ENCODE assay signal across 10 mouse cellular contexts in genomic region chr7:4165286-4165685, GRCm38 (mm10). TPM values are rescaled to one million over a fixed set of nuclear protein-coding genes. Genes with fewer than 3 reads are reported as not detected.
DNase-seq lines count a peak whose midpoint lies in the region; ATAC-seq and TF ChIP-seq lines count a peak whose summit lies in the region.
"Had no signal": no experiment of that assay in that cellular context is flagged by ENCODE, and none has a peak within 500 bp of the region (broad histone marks: within the 10 kb centered on the region; RNA-seq: fewer than 3 reads in every experiment).

No protein-coding gene starts in this region.

- ATAC-seq in embryonic facial prominence, embryonic 13.5 days (ENCODE audit: insufficient number of reproducible peaks, insufficient read depth, low FRiP score, low TSS enrichment, low read depth) = no peak
- ATAC-seq in liver, postnatal 0 days = 0 out of 2 replicates have a peak, but pooled peaks have one; percentile 1

- no peaks in the 10 kb centered on the region for H3K36me3 ChIP-seq in heart, adult 2 months (ENCODE audit: control insufficient read depth, insufficient read depth, low read length)
- H3K36me3 ChIP-seq in embryonic facial prominence, embryonic 13.5 days = 0 out of 2 replicates have a peak, but pooled peaks cover 4% of the 10 kb centered on the region
- no peaks in the 10 kb centered on the region for H3K36me3 ChIP-seq in liver, postnatal 0 days (replicated peaks; ENCODE audit: insufficient read depth, low read length)

- H3K9ac ChIP-seq in heart, adult 2 months (ENCODE audit: low read depth, low read length) = 0 out of 2 replicates have a peak overlapping the region, but pooled peaks have one; percentile 10
- H3K9ac ChIP-seq in embryonic facial prominence, embryonic 13.5 days = peak overlapping the region; percentile 11; the same call in 1 of the 2 replicates
- H3K9ac ChIP-seq in liver, postnatal 0 days (replicated peaks) = no peak overlapping the region

- TF ChIP-seq EP300 in heart, adult 2 months (IDR thresholded peaks at IDR 0.05; ENCODE audit: insufficient read depth, low read depth, low read length) = no peak
- TF ChIP-seq EP300 in liver, postnatal 0 days (IDR thresholded peaks at IDR 0.05; ENCODE audit: low read depth) = no peak

- no peaks in the 10 kb centered on the region for H3K79me2 ChIP-seq in heart, adult 2 months (replicated peaks; ENCODE audit: control insufficient read depth, insufficient read depth, low read length)

- no peak for DNase-seq in heart, adult 2 months
- no peak for DNase-seq in heart, postnatal 10 days
- DNase-seq in kidney, adult 8-10 months = peak; percentile 45 to 52
- no peak for DNase-seq in liver, postnatal 0 days
- DNase-seq in retina, postnatal 1 day = no peak
- no peak for DNase-seq in right cerebral cortex, postnatal 4 days
- no peak for DNase-seq in spleen, postnatal 10 days (ENCODE audit: low spot score in 2 of 2)
- DNase-seq: cerebellum, postnatal 25 days had no signal

- H3K9me3 ChIP-seq in embryonic facial prominence, embryonic 13.5 days = no peaks in the 10 kb centered on the region
- H3K9me3 ChIP-seq in liver, postnatal 0 days (ENCODE audit: low read length) = no peaks in the 10 kb centered on the region

- H3K4me1 ChIP-seq in heart, adult 2 months (ENCODE audit: control insufficient read depth, insufficient read depth, low read length) = peaks cover 1% of the 10 kb centered on the region; the same call in 1 of the 2 replicates
- H3K4me1 ChIP-seq in embryonic facial prominence, embryonic 13.5 days = peaks cover 21% of the 10 kb centered on the region
- H3K4me1 ChIP-seq in liver, postnatal 0 days (ENCODE audit: insufficient read depth) = 0 out of 2 replicates have a peak, but pooled peaks cover 2% of the 10 kb centered on the region

- no peak for TF ChIP-seq CTCF in heart, adult 2 months (IDR thresholded peaks at IDR 0.05)
- TF ChIP-seq CTCF in liver, postnatal 0 days (IDR thresholded peaks at IDR 0.05; ENCODE audit: low read depth) = no peak

- no peak overlapping the region; the same call in 1 of the 2 replicates for H3K27ac ChIP-seq in heart, adult 2 months
- H3K27ac ChIP-seq in embryonic facial prominence, embryonic 13.5 days = peak overlapping the region; percentile 91
- H3K27ac ChIP-seq in liver, postnatal 0 days (ENCODE audit: low read depth) = peak overlapping the region; percentile 16; the same call in 1 of the 2 replicates

- 12% methylated on average over 3 of the region's 3 CpGs for WGBS in heart, adult 2 months
- WGBS in embryonic facial prominence, embryonic 13.5 days = 13% methylated on average over 3 of the region's 3 CpGs
- 26% methylated on average over 3 of the region's 3 CpGs for WGBS in liver, postnatal 0 days (ENCODE audit: insufficient replicate concordance)

- intact Hi-C loops in heart, adult 2 months (cut with DNase I) = loop anchor here (2.0 kb wide), 1 partner anchor 14 kb away; the partner anchor contains the start of gene Leng9
- intact Hi-C loops in heart, postnatal 10 days (cut with DNase I) = no loop called here

- TF ChIP-seq POLR2A in heart, adult 2 months (IDR thresholded peaks at IDR 0.05; ENCODE audit: insufficient read depth, low read depth, low read length) = no peak

- H3K27me3 ChIP-seq in heart, adult 2 months (ENCODE audit: control insufficient read depth, insufficient read depth, low read length) = no peaks in the 10 kb centered on the region
- no peaks in the 10 kb centered on the region for H3K27me3 ChIP-seq in embryonic facial prominence, embryonic 13.5 days
- H3K27me3 ChIP-seq in liver, postnatal 0 days (ENCODE audit: insufficient read depth, low read length) = no peaks in the 10 kb centered on the region

- H3K4me3 ChIP-seq in heart, adult 2 months = no peak overlapping the region
- H3K4me3 ChIP-seq in embryonic facial prominence, embryonic 13.5 days = peak overlapping the region; percentile 69
- H3K4me3 ChIP-seq in liver, postnatal 0 days (ENCODE audit: low read depth, low read length) = 0 out of 2 replicates have a peak overlapping the region, but pooled peaks have one; percentile 32

- H3K4me2 ChIP-seq in embryonic facial prominence, embryonic 13.5 days = peak overlapping the region; percentile 88
- peak overlapping the region; percentile 71; the same call in 1 of the 2 replicates for H3K4me2 ChIP-seq in liver, postnatal 0 days (ENCODE audit: low read depth, low read length)

RNA-seq across cellular contexts. Expression of gene Cdc42ep5, which starts 0.6 kb away (rescaled TPM):
- 1 to 10 TPM; 3.1 to 5.8 TPM for total RNA-seq in heart, adult 2 months (2021)
- 7.3 and 10.7 TPM in 2 replicates for polyA plus RNA-seq in heart, adult 2 months (2012; rRNA removed)
- 10 to 100 TPM; 11.6 to 12.3 TPM for total RNA-seq in heart, postnatal 10 days (2021)
- polyA plus RNA-seq in embryonic facial prominence, embryonic 13.5 days (2015; fragmentation: Nextera tagmentation; extraction: Ambion mirVana) = 66.7 and 71.0 TPM in 2 replicates
- polyA plus RNA-seq in liver, postnatal 0 days (2015; fragmentation: Nextera tagmentation; extraction: Ambion mirVana) = 8.2 and 12.1 TPM in 2 replicates
- total RNA-seq: hematopoietic stem cell, adult 5-6 weeks had no signal

RNA-seq across cellular contexts. Expression of gene Leng9, which starts 15.1 kb away (rescaled TPM):
- 1 to 10 TPM; 2.2 to 3.7 TPM for total RNA-seq in heart, adult 2 months (2021)
- 3.3 TPM in 2 replicates for polyA plus RNA-seq in heart, adult 2 months (2012; rRNA removed)
- total RNA-seq in heart, postnatal 10 days (2021) = 1 to 10 TPM; 2.8 to 3.2 TPM
- polyA plus RNA-seq in embryonic facial prominence, embryonic 13.5 days (2015; fragmentation: Nextera tagmentation; extraction: Ambion mirVana) = 4.6 and 5.4 TPM in 2 replicates
- polyA plus RNA-seq in liver, postnatal 0 days (2015; fragmentation: Nextera tagmentation; extraction: Ambion mirVana) = 2.8 TPM in 2 replicates

RNA-seq across cellular contexts. Expression of gene Leng8, which starts 28.4 kb away (rescaled TPM):
- total RNA-seq in heart, adult 2 months (2021) = 10 to 100 TPM; 31.2 to 36.4 TPM
- 263 and 281 TPM in 2 replicates for polyA plus RNA-seq in heart, adult 2 months (2012; rRNA removed)
- 10 to 100 TPM; 57.3 to 57.9 TPM for total RNA-seq in heart, postnatal 10 days (2021)
- polyA plus RNA-seq in embryonic facial prominence, embryonic 13.5 days (2015; fragmentation: Nextera tagmentation; extraction: Ambion mirVana) = 66.7 and 67.8 TPM in 2 replicates
- polyA plus RNA-seq in liver, postnatal 0 days (2015; fragmentation: Nextera tagmentation; extraction: Ambion mirVana) = 9.1 and 9.7 TPM in 2 replicates

RNA-seq across cellular contexts. Expression of gene Ttyh1, which starts 46.1 kb away (rescaled TPM):
- total RNA-seq in heart, adult 2 months (2021) = 1 to 10 TPM in 1 of 2 experiments, under 1 TPM in 1; 0.91 to 2.6 TPM
- polyA plus RNA-seq in heart, adult 2 months (2012; rRNA removed) = 2.8 and 5.1 TPM in 2 replicates
- 1 to 10 TPM; 1.4 to 2.3 TPM for total RNA-seq in heart, postnatal 10 days (2021)
- 3.7 and 5.9 TPM in 2 replicates for polyA plus RNA-seq in embryonic facial prominence, embryonic 13.5 days (2015; fragmentation: Nextera tagmentation; extraction: Ambion mirVana)
- polyA plus RNA-seq in liver, postnatal 0 days (2015; fragmentation: Nextera tagmentation; extraction: Ambion mirVana) = 1.9 and 3.2 TPM in 2 replicates

Comparison
In these comparisons a context has a peak if more than half of its experiments do, and no peak if none do; other contexts are left out.
1. DNase-seq: peak in kidney, adult 8-10 months (2 of 2); none in heart, adult 2 months (0 of 2), heart, postnatal 10 days (0 of 2), liver, postnatal 0 days (single experiment), retina, postnatal 1 day (single experiment), right cerebral cortex, postnatal 4 days (single experiment) and spleen, postnatal 10 days (0 of 2).